ENCODE assay signal across 17 mouse cellular contexts in the genomic region with DNA sequence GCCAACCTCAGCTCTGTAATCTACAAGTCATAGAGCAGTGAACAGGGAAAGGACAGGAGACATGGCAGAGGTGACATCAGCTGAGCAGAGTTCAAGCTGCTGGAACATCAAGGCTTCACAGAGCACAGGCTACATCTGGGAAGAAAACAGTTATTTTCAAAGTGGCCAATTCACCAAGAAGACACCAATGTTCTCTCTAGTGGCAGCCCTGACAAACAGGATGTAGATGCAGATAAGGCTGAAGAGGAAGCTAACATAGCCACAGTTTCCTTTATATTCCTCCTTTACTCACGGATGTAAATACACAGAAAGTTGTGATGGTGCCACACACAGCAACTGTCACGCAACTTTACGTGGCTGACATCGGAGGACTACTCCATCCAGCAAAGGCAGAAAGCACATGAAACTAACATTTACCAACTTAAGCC. TPM values are rescaled to one million over a fixed set of nuclear protein-coding genes. Genes with fewer than 3 reads are reported as not detected.
A peak's percentile ranks its signal among the peaks of the same experiment; 100 is the strongest.
DNase-seq lines count a peak whose midpoint lies in the region; ATAC-seq lines count a peak whose summit lies in the region.
"Had no signal": no experiment of that assay in that cellular context is flagged by ENCODE, and none has a peak within 500 bp of the region (broad histone marks: within the 10 kb centered on the region; RNA-seq: fewer than 3 reads in every experiment).

No protein-coding gene starts in this region.

- H3K36me3 ChIP-seq in neural tube, embryonic 15.5 days = peaks cover 3% of the 10 kb centered on the region; the same call in 1 of the 2 replicates

- H3K4me2 ChIP-seq in neural tube, embryonic 15.5 days = no peak overlapping the region
- H3K4me2 ChIP-seq: embryonic facial prominence, embryonic 13.5 days; liver, embryonic 15.5 days; midbrain, embryonic 11.5 days; neural tube, embryonic 13.5 days had no signal

- ATAC-seq in hematopoietic stem cell, adult 5-6 weeks (replicated peaks in 1 of 2; ENCODE audit: insufficient read depth in 1 of 2, low FRiP score in 2 of 2, low TSS enrichment in 1 of 2, low read depth in 1 of 2, poor library complexity in 2 of 2, severe bottlenecking in 2 of 2) = peak; percentile 62 to 80
- peak; percentile 55; the same call in 1 of the 2 replicates for ATAC-seq in neutrophil, adult 5-6 weeks (ENCODE audit: extremely low read depth, insufficient number of reproducible peaks, low FRiP score, poor library complexity, severe bottlenecking)
- no peak for ATAC-seq in neural tube, embryonic 15.5 days (ENCODE audit: low FRiP score)
- ATAC-seq: forebrain, embryonic 16.5 days had no signal

- no peaks in the 10 kb centered on the region for H3K4me1 ChIP-seq in neural tube, embryonic 15.5 days
- H3K4me1 ChIP-seq: embryonic facial prominence, embryonic 13.5 days had no signal

- peak; percentile 20 for DNase-seq in 3T3-L1 (ENCODE audit: low read depth, low spot score)
- peak; percentile 84 for DNase-seq in CD4-positive helper T cell, adult 2 months (ENCODE audit: low read depth, low spot score)
- no peak for DNase-seq in cerebellum, postnatal 4 days (ENCODE audit: low spot score in 2 of 2)
- DNase-seq in ovary, adult 18-20 months (ENCODE audit: low spot score) = no peak
- DNase-seq: adrenal gland, postnatal 25 days; cerebellum, adult 18-20 months; right cerebral cortex, postnatal 25 days had no signal

- H3K27me3 ChIP-seq in neural tube, embryonic 15.5 days (replicated peaks) = no peaks in the 10 kb centered on the region
- H3K27me3 ChIP-seq: embryonic facial prominence, embryonic 13.5 days; liver, embryonic 15.5 days; neural tube, embryonic 13.5 days had no signal

- H3K4me3 ChIP-seq in neural tube, embryonic 15.5 days (replicated peaks) = no peak overlapping the region
- H3K4me3 ChIP-seq: embryonic facial prominence, embryonic 13.5 days; left cerebral cortex, adult 2 months; liver, embryonic 15.5 days; neural tube, embryonic 13.5 days had no signal

- H3K27ac ChIP-seq in neural tube, embryonic 15.5 days (replicated peaks) = no peak overlapping the region
- H3K27ac ChIP-seq: embryonic facial prominence, embryonic 13.5 days; kidney, postnatal 0 days; left cerebral cortex, adult 2 months; liver, embryonic 15.5 days; neural tube, embryonic 13.5 days had no signal

- H3K9me3 ChIP-seq in neural tube, embryonic 15.5 days (replicated peaks) = no peaks in the 10 kb centered on the region
- H3K9me3 ChIP-seq: embryonic facial prominence, embryonic 13.5 days; liver, embryonic 15.5 days; neural tube, embryonic 13.5 days had no signal

- no peak overlapping the region for H3K9ac ChIP-seq in neural tube, embryonic 15.5 days (replicated peaks)
- H3K9ac ChIP-seq: embryonic facial prominence, embryonic 13.5 days; liver, embryonic 15.5 days; neural tube, embryonic 13.5 days had no signal

- 91% methylated on average over 4 of the region's 4 CpGs for WGBS in neural tube, embryonic 15.5 days

RNA-seq across cellular contexts. Expression of a gene that starts 26.2 kb away (rescaled TPM):
- 45.7 and 71.1 TPM in 2 replicates for total RNA-seq in hematopoietic stem cell, adult 5-6 weeks (2017)
- 39.2 and 39.7 TPM in 2 replicates for total RNA-seq in neutrophil, adult 5-6 weeks (2017)
- polyA plus RNA-seq in neural tube, embryonic 15.5 days (2015; fragmentation: Nextera tagmentation; extraction: Ambion mirVana) = 26.8 and 36.0 TPM in 2 replicates

RNA-seq across cellular contexts. Expression of a gene that starts 28.0 kb away (rescaled TPM):
- total RNA-seq in hematopoietic stem cell, adult 5-6 weeks (2017) = 65.7 and 134 TPM in 2 replicates
- 3.6 and 3.8 TPM in 2 replicates for total RNA-seq in neutrophil, adult 5-6 weeks (2017)
- 6.4 and 13.2 TPM in 2 replicates for polyA plus RNA-seq in neural tube, embryonic 15.5 days (2015; fragmentation: Nextera tagmentation; extraction: Ambion mirVana)

Comparison
In these comparisons a context has a peak if more than half of its experiments do, and no peak if none do; other contexts are left out.
1. DNase-seq: peak in 3T3-L1 (single experiment) and CD4-positive helper T cell, adult 2 months (single experiment); none in cerebellum, postnatal 4 days (0 of 2) and ovary, adult 18-20 months (single experiment).
2. RNA of a gene that starts 28.0 kb away (total RNA-seq): 65.7 to 134 TPM in hematopoietic stem cell, adult 5-6 weeks; 3.6 to 3.8 TPM in neutrophil, adult 5-6 weeks; every median in the first group is over 10 times any median in the second.